Mouse (Mus musculus) left cerebral cortex, adult 2 months (tissue): ENCODE data around the gene Slc12a7. TPM values are rescaled to one million over a fixed set of nuclear protein-coding genes. Genes with fewer than 3 reads are reported as not detected.
A peak's percentile ranks its signal among the peaks of the same experiment; 100 is the strongest.

Experiments
- DNase-seq, 2 experiments: peaks; one replicate each; pipeline ENCODE4 v3.0.0; 2021 to 2022; ENCODE audit warnings: low spot score in 2 of 2, mixed read lengths in 1 of 2; ENCODE audit errors: extremely low spot score in 1 of 2
- H3K27ac ChIP-seq: fragments of 200-600 bp; 2 replicates; pipeline ENCODE4 v1.8.1; 2022
- H3K4me3 ChIP-seq: fragments of 200-600 bp; 2 replicates; pipeline ENCODE4 v1.8.1; 2022
- CTCF ChIP-seq: fragments of 200-600 bp; IDR thresholded peaks from 2 replicates; pipeline ENCODE4 v1.8.1; 2022; ENCODE audit warnings: antibody characterized with exemption, mild to moderate bottlenecking, moderate library complexity
- intact Hi-C: fragments of 180-260 bp; cut with DNase I; formaldehyde crosslinking; loops from one replicate; pipeline ENCODE4 v1.15.1; 2025
- total RNA-seq, 2 experiments: library from RNA; stranded (reverse); gene quantifications; 2 replicates each; pipeline ENCODE4 v1.2.3; 2021

The Slc12a7 gene
- total RNA-seq, 2 experiments from 2014 or later = 2.4 to 4.8 TPM

DNA sequence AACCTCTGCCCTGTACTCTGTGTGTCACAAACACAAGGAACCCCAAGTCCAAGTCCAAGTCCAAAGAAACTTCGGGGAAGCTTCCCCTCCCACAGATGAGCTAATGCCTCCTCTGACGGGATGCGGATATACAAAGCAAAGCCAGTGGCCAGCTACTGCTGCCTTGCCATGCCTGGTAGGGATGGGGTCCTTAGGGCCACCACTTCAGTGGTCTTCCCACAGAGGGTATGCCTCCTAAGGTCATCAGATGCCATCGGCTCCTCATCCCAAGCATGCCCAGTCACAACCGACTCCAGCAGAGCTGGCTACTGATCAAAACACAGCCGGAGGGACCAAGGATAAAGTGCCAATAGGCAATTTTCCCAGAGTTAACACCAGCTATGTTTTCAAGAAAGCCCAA, 103.6 kb downstream of the Slc12a7 start:
- intact Hi-C loops = no loop called here
- no peak overlapping the region for H3K27ac ChIP-seq
- no peak overlapping the region for H3K4me3 ChIP-seq
- no peak for TF ChIP-seq CTCF
- no peak for DNase-seq

- TF ChIP-seq CTCF = no peak
- intact Hi-C loops = no loop called here
- Histone ChIP-seq H3K27ac (no peak overlapping the region), H3K4me3 (no peak overlapping the region)
- no peak for DNase-seq
These were observed 104.8 kb downstream of the Slc12a7 start for GRCm38 (mm10) chr13:73837708-73838107.

DNA sequence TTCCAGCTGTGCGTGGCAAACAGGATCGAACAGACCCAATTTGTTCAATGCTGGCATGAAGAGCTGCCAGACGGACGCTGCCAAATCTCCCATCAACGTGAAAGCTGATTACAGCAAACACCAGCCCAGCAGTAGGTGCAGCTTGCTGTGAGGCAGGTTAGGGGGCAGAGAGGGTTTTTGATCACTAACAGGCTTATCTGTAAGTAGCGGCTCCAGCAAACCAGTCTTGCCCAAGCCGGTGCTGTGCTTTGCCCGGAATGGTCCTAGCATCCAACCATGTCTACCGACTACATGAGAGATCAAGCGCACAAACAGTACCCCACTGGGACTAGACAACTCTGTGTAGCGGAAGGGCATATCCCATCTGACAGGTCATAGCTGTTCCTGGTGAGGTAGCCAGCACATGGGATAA, 106.2 kb downstream of the Slc12a7 start:
- Histone ChIP-seq H3K4me3 (no peak overlapping the region), H3K27ac (no peak overlapping the region)
- TF ChIP-seq CTCF = no peak
- no peak for DNase-seq
- intact Hi-C loops = no loop called here

GRCm38 (mm10) chr13:73839740-73840139, 106.8 kb downstream of the Slc12a7 start:
- DNase-seq = no peak
- TF ChIP-seq CTCF = no peak
- intact Hi-C loops = no loop called here
- no peak overlapping the region for H3K27ac ChIP-seq
- no peak overlapping the region for H3K4me3 ChIP-seq

DNA sequence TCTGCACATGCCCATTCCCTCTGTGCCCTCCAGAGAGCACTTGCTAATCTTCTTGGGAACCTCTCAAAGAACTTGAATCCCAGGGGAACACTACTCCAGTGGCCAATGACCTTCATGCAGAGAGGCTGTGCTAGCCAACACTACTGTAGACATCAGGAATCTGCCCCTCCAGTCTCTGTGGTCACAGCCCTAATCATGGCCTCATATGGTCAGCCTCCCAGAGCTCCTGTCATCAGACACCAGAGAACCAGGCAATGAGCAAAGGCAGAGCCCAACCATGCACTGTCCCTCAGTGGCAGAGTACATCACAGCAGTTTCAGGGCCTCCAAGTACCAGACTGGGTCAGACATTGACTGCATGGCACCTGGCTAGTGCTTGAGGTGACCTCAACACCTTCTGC, 109.8 kb downstream of the Slc12a7 start:
- DNase-seq = no peak
- TF ChIP-seq CTCF = no peak
- Histone ChIP-seq H3K4me3 (no peak overlapping the region), H3K27ac (no peak overlapping the region)
- intact Hi-C loops = no loop called here

GRCm38 (mm10) chr13:73846589-73847464, 113.9 kb downstream of the Slc12a7 start:
- intact Hi-C loops = no loop called here
- DNase-seq = peak in 1 of 2 experiments; percentile 13
- TF ChIP-seq CTCF = no peak
- Histone ChIP-seq H3K4me3 (peak overlapping the region; percentile 48), H3K27ac (no peak overlapping the region)

DNA sequence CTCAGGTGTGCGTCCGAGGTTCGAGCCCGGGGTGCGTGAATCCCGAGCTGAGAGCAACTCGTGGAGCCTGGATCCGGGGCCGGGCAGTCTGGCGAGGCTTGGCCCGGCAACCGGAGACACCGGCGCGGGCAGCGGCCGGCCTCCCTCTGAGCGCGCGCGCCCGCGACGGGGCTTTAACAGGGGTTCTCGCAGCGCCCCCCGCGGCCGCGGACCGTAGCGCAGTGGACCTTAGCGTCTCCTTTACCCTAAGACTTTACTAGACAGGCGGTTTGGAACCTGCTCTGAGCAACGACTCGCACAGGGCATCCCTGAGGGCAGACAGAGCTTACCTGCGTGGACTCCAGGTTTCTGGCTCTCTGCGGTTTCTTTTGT, 114.6 kb downstream of the Slc12a7 start, which contains the start of gene Nkd2:
Gene Nkd2 (minus strand): TSS at position 167 of the 372 bp plus-strand sequence.
- Histone ChIP-seq H3K4me3 (peak within 1 kb of the TSS; percentile 48), H3K27ac (no peak within 1 kb of the TSS)
- DNase-seq = peak; percentile 69 to 82
- intact Hi-C loops = no loop called here
- peak; percentile 86 for TF ChIP-seq CTCF

Other genes starting within 250 kb of the Slc12a7 start
- under 1 TPM in 1 of 2 experiments, not detected in 1; 0.12 TPM for gene Slc6a3, start 196.3 kb upstream of the Slc12a7 start, total RNA-seq
- 100 to 1,000 TPM; 115 to 123 TPM for gene Clptm1l, start 129.1 kb upstream of the Slc12a7 start, total RNA-seq
- 1 to 10 TPM; 4.1 to 4.4 TPM for gene Tert, start 106.2 kb upstream of the Slc12a7 start, total RNA-seq
- not detected for gene Slc6a18, start 55.1 kb upstream of the Slc12a7 start, total RNA-seq
- under 1 TPM in 1 of 2 experiments, not detected in 1; 0.16 TPM for gene Slc6a19, start 28.2 kb upstream of the Slc12a7 start, total RNA-seq
- gene Nkd2, start 114.5 kb downstream of the Slc12a7 start, total RNA-seq = 1 to 10 TPM; 3.3 TPM
- gene Trip13, start 204.7 kb downstream of the Slc12a7 start, total RNA-seq = 1 to 10 TPM in 1 of 2 experiments, under 1 TPM in 1; 0.38 to 1.1 TPM
- 10 to 100 TPM; 84.2 to 88.7 TPM for gene Brd9, start 204.7 kb downstream of the Slc12a7 start, total RNA-seq
- not detected for gene Zdhhc11, start 230.8 kb downstream of the Slc12a7 start, total RNA-seq